Mouse (Mus musculus) kidney, postnatal 36 days (tissue): ENCODE results near the gene Gm49361.
A peak's percentile ranks its signal among the peaks of the same experiment; 100 is the strongest.

Source experiments
- DNase-seq, 2 experiments: peaks; one replicate each; pipeline ENCODE4 v3.0.0; 2021 to 2022; ENCODE audit warnings: mixed read lengths in 2 of 2

The Gm49361 gene

DNA sequence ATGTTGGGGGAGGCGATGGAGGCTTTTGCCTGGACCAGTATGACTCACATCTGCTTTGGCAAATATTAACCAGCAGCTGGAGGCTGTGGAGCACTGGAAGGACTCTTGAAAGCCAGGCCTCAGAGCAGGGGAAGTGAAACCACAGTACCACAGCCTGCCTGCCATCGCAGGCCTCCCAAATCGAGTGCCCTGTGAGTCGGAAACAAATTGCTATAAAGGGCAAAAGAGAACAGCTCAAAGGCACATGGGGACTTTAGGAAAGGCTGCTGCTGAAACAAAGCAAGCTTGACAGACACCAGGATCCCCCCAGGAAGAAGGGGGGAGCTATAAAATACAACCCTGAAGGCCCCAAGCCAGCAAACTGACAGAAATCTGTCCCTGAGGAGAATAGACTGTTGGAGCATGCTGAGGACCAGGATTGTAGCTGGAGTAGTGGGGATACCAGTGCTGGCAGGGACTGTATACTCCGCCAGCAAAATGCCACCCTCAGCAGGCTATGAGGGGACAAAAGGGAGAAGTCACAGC is 15.9 kb downstream of the Gm49361 start:
- peak; percentile 71 to 87 for DNase-seq

DNA sequence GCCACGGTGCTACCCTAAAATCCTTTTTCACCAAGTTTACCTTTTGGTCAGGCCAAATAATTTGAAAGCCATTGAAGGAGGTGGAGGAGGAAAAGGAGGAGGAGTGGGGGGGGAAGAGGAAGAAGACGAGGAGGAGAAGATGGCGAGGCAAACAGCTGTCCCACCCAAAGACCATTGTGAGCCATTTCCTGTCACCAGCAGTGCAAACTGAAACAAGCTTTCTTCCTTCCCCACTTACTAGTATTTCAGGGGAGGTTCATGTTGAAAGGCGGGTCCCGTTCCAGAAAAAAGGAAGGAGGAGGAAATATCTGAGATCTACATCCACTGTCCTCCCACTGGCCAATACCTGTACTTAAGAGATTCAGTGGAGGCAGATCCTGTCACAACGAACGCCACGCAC is 16.5 kb downstream of the Gm49361 start:
- DNase-seq, result peak in 1 of 2 experiments; percentile 45

DNA sequence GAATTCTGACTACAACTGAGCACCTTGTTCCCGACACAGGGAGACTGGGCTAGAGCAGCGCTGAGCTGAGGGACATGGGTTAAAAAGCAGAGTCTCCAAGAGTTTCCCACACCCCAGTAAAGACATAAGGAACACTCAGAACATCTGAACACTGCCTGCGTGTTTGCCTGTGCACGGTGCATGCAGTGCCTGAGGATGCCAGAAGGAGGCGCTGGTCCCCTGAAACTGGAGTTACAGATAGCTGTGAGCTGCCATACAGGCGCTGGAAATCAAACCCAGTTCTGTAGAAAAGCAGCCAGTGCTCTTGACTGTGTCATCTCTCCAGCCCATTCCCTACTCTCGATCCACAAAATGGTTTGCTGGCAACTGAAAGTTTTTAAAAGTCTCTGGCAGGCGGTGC is 19.7 kb downstream of the Gm49361 start:
- DNase-seq, result peak in 1 of 2 experiments; percentile 35

DNA sequence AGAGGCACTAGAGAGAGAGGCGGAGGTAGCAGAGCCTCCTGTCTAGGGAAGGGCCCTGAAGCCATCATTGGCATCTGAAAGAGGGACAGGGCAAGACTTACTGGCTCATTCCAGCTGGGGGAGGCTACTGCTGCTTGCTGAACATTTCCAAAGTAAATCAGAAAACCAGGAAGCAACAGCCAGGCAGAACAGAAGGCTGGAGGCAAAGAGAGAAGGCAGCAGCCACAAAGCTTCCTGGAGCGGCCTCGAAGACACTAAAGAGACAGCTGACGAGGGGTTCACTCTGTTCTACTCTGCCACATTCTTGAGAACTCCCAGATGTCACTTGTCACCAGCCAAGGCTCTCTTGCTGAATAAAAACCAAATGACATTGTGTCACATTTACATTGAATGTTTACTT is 21.4 kb downstream of the Gm49361 start:
- DNase-seq, result peak in 1 of 2 experiments; percentile 36

DNA sequence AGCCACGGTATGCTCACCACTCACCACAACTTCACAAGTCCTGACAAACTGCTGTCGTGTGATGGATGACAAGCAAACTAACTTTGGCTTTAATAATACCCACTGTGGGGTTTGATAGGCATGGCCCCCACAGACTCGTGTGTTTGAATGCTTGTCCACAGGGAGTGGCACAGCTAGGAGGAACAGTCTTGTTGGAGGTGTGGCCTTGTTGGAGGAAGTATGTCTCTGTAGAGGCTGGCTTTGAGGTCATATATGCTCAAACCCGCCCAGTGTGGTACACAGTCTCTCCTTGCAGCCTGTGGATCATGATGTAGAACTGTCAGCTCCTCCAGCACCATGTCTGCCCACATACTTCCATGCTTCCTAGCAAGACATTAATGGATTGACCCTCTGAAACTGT is 27.7 kb downstream of the Gm49361 start:
- DNase-seq, result no peak

DNA sequence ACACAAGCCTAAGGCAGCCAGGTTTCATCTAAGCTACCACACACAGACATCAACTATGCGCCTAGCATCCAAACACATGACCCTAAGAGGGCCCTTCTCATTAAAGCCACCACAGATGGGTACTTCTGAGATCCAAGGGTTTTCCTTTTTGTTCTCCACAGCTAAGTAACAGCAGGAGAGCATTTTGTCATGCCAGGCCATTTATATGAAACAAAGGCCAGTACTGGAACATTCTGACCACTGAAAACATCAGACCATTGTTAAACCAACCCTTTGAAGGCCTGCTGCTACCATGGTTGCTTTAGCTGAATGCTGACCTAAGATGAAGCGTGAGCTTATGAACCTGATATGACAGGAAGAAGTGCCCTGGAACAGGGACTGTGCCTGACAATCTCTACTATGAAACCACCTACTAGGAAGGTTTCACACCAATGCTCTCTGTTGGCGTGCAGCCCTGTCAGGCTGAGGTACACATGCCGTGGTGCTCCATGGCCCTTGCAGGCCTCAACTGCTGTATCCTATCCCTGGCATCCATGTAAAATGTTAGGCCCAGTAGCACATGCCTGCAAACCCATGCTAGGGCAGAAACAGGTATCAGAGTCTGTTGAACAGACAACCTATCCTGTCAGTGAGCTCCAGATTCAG is 29.2 kb downstream of the Gm49361 start:
- DNase-seq, result peak in 1 of 2 experiments; percentile 31

DNA sequence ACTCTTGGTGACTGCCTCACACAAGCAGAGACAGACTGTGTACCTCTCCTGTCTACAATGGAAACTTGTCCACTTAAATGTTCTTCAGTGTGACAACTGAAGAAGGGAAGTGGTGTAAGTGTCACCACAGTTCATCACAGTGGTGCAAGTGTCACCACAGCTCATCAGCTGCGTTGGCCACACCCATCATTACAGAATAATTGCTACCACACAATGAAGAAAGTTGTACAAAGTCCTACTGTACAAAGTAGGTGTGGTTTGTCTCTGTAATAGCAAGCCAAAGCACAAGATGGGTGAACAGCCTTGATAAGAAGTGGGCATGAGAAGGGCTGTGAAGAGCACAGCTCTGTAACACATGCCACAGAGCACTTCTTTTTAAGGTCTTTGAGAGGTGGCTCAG is 33.0 kb downstream of the Gm49361 start:
- DNase-seq, result no peak

DNA sequence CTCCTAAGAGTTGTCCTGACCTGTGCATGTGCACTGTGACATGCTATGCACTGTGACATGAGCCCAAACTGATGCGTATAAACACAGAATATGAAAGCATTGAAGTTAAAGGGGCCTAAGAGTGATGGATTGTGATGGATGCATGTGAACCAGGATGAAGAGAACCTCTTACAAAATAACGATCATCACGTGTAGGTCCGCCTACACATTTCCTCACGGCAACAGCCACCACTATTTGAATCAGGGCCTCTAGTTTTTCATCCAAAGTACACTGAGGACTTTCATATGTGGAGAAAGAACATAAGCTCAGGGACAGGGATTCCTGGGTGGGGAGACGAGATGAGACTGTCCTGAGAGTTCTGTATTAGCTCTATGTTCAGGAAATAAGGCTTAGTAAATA is 34.8 kb downstream of the Gm49361 start:
- no peak for DNase-seq

DNA sequence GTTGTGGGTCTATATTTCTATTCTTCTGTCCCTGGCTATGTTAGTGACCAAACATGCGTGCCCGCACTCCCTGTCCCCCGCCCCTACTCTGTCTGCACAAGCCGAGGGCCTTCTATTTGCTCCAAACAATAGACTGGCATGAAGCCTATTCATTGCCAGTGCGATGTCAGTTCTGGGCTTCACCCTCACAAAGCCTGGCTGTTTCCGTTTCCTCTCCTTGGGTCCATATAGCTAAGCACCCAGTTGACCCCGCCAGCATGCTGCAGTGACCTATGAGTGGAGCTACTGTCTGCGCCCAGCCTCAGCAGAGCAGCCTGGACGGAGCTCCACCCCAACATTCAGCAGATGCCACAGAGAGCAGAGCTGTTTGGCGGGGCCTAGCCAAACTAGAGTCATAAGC is 36.7 kb downstream of the Gm49361 start:
- DNase-seq, result peak; percentile 46 to 50

DNA sequence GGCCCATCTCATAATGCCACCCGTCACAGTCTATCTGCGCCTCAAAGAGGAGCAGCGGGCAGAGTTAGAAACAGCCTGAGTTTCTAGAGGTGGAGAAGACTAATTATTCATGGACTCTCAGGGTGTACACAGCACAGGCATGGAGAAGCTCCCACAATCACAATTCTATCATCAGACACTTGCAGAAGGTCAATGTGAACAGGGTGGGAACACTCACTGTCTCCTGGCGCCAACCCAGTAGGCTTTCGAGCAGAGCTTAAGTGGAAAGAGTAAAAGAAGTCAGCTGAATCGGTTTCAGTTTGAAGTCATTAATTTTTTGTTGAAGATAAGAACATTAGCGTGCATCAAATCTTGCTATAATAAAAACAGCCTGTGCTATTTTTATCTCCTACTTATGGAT is 37.3 kb downstream of the Gm49361 start:
- peak; percentile 49 to 55 for DNase-seq

DNA sequence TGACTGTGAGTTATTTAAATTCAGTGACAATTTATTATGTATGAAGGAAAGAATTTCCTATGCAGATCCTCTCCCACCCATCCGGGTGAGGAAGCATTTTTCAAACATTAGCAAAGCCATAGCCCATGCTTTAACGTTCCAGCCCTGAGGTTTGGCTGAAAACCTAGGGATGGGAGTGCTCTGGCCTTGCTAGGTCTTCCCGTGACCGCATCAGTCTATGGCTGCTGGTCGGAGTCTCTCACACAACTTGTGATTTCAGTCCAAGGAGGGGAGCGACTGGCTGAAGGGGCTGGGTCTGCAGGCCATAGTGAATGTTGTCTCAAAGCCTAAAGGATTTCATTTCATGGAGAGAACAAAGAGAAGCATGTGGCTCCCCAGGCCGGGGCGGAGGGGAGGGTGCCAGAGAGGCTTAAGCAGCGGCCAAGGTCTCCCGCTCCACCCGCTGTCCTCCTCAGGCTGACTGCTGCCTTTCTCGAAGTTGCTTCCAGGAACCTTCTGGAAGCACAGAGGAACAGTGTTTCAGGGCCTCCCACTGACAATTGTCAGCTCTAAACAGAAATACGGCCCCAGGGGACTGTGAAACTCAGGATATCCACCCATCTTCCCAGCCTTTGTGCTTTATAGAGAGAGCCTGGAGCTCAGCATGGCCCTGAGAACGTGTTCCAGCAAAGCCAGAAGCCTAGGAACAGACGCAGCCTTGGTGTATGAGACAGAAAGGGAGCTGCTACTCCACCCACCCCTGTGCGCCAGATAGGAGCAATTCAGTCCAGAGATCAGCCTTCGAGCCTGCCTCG is 38.6 kb downstream of the Gm49361 start:
- peak; percentile 44 to 54 for DNase-seq

DNA sequence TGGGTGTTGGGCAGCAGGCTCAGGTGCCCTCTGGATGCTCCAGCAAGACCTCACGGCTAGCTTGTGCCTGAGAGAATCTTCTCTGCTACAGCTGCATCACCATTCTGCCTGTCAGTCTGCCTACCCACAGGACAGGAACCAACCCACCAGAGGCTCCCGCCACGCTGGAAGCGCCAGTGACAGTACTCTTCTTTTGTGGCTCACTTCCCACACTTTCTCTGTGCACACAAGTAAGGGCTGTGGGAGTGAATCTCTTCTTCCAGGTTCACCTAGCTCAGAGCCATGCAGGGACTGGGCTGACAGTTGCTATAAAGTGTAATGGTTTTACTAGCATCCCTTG is 39.2 kb downstream of the Gm49361 start:
- no peak for DNase-seq

DNA sequence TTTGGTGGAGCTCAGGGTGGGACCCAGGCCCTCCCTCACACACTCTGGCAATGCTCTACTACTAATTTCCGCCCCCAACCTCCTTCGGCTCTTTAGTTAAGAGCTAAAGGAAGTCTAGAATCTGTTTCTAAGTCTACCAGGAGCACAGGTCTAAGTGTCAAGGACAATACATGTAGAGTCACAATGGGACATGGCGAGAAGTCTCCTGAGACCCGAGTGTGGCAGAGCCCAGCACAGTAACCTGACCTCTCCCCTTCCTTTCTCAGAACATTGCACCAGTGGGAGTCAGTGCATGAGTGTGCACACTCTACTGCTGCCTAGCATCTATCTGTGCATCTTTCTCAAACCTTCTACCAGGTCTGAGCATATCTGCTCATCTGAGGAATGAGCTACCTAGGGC is 40.1 kb downstream of the Gm49361 start:
- DNase-seq, result no peak

DNA sequence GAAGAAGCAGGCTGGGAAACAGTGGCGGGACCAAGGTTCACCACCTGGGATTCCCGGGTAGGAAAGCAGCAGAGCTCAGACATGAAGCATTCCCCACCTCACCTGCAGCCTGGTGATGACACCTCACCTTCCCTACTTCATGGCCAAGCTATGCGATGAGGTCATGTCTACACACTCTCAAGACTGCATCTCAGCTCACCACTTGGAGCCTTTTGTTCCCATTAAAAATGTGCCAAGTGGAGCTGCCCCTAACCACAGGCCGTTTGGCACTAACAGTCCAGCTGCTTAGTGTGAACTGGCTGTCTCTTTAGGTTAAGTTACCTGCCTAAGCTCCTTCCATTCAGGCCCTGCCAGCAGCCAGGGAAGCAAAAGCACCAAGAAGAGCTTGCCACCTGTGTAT is 40.8 kb downstream of the Gm49361 start:
- DNase-seq, result no peak

DNA sequence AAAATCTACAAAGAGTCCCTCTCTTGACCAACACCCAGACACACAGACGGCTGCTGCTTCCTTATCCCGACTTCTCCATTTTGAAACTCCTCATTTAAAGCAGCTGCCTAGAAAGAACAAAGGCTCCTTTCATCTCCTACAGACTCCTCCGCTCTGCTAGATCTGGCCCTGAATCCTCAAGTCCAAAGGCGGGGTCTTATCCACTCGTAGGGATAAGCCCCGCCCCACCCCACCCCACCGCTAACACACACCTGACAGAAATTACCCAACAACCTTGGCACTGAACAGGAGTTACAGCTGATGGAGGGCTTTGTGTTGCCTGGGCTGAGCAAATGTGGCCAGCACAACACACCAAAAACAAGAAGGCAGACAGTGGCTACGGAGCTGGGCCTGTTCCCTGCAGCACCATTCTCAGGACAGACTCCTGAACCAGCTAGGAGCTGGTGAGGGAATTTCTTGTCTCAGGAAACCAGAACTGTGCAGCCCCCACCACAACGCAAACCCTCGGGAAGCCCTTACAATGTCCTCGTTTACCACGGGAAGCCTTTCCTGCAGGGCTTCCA is 43.9 kb downstream of the Gm49361 start:
- DNase-seq, result no peak

DNA sequence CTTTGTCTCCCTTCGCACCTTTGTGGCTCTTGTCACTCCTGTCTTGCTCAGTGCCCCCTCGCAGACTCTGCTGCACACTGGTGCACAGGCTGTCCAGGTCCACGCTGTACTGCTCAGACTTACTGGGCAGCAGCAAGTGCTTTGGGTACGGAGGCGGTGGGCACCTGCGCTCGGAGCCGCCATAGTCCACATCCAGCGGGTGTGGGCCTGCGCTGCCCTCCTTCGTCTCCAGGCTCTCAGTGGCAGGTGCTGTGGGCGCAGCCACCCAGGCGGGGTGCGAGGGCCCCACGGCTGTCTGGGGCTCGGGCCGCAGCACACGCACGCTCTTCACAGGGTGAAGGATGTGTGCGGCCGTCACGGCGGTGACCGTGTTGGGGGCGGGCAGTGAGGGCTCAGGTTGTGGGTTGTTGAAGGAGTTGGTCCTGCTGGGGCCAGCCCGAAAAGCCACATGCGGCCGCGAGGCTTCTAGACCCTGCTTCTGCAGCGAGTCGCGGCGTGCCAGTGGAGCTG is 46.4 kb downstream of the Gm49361 start:
- no peak for DNase-seq

DNA sequence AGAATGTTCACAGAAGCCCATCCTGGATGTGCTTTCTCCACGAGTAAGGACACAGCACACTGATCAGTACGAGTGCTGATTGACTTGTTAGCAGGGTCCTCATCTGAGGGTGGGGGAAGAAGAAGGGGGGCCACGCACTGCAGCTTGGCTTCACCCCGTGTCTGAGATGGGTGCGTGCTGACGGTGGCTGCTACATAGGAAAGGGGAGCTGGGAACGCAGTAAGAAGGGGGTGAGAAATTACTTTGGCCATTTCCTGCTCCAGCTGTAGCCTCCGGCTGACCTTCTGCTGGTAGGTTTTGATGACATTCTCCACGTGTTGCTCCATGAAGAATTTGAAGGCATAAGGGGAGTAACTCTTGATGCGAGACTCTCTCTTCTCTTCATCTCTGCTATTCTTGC is 46.9 kb downstream of the Gm49361 start:
- no peak for DNase-seq

DNA sequence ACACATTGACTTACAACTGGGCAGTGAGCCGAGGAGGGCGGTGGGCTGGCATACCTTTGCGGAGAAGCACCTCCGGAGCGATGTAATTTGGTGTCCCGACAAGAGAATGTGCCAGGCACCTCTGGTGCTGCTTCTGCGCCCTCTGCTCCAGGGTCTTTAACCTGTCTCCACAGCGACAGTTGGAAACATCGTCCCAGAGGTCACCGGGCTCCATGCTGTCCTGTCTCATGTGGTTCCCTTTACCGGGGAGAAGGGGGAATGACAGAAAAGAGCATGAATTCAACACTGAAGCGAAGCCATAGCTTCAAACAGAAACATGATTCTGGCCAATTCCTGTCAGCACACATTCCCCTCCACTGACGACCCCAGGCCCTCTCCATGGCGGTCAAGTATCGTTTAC is 49.8 kb downstream of the Gm49361 start:
- DNase-seq, result no peak

DNA sequence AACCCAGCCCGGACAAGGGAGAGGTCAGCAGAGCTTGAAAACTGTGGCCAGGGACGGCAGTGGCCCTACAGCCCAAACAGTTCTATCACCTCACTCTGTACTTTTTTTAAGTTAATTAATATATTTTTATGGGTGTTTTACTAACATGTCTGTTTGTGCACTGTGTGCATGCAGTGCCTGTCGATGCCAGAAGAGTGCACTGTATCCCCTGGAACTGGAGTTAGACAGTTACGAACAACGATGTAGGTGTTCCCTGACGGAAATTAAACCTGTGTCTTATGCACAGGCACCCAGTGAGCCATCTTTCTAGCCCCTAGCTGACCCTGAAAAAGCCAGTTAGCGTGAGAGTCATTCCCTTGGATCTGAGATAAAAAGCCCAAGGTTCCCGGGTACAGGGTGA is 50.4 kb downstream of the Gm49361 start:
- peak in 1 of 2 experiments; percentile 40 for DNase-seq

DNA sequence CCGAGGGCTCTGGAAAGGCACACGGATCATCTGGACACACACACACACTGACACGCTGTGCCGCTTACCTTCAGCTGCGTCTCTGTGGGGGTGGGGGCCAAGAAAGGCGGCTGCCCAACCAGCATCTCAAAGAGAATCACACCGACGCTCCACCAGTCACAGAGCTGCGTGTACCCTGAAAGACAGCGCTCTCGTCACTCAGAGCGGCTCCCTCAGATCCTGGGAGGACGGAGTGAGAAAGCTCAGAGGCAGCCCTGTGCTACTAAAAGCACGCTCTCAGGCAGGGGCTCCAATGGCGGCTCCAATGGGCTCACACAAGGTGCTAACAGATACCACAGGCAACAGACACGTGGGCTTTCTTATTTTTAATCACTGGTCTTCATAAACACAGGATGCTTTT is 51.7 kb downstream of the Gm49361 start:
- DNase-seq, result no peak

DNA sequence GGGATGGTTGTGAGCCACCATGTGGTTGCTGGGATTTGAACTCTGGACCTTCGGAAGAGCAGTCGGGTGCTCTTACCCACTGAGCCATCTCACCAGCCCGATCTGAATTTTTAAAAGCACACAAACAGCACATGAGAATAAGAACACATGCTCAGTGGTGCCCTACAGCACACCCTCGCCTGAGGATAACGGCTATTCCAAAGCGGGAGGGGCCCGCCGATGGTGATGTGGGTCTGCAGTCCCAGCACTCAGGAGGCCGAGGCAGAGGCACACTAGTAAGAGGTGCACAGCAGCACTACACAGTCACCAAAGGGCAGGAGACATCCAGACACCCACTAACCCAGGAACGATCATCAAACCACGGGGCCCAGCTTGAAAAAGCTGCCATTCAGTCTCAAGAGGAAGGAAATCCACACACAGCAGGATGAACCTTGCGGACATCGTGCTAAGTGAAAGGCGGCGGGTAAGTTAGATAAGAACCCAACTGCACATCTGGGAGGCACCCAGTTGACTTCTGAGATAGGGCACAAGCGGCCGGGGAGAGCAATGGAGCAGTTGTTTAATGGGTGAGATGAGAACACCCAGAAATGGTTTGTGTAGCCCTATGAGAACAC is 53.3 kb downstream of the Gm49361 start:
- no peak for DNase-seq

DNA sequence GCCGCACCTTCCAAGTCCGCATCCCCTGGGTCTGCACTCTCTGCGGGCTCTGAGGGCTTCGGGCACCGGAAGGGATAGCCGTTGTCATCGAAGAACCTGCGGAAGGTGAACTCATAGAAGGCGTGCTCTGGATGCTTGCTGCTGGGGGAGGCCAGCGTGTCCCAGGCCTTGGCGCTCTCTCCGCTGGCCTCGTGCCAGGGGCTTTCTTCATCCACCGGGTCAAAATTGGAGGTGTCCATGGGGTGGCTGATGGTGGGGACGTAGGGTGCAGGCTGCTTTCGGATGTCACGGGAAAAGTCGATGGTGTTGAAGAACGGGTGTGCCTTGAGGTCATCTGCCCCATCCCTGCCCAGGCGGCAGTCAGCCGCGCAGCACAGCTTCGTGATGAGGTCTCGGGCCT is 54.6 kb downstream of the Gm49361 start:
- peak in 1 of 2 experiments; percentile 19 for DNase-seq

DNA sequence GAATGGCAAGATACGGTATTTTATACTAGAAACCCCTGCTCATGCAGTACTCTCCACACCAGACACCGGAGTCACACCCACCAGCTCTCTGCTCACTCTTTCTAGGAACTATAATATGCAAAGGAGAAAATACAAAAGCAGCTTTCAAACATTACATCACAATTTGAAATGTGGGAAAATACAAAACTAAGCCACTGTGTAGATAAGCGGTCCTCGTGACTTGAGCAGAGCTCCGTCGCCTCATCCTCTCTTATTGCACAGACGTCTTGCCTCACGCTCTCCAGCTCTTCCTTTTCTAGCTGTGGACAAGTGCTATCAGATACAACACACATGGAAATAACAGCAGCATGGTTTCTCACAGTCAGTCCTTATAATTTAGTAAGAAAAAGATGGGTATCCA is 55.2 kb downstream of the Gm49361 start:
- no peak for DNase-seq
